Mouse (Mus musculus): ENCODE measurements around the gene Btnl10. TPM values are rescaled to one million over a fixed set of nuclear protein-coding genes. Genes with fewer than 3 reads are reported as not detected.
A peak's percentile ranks its signal among the peaks of the same experiment; 100 is the strongest.

The Btnl10 gene
- total RNA-seq (2017) = 0.23 and 0.61 TPM in 2 replicates

DNA sequence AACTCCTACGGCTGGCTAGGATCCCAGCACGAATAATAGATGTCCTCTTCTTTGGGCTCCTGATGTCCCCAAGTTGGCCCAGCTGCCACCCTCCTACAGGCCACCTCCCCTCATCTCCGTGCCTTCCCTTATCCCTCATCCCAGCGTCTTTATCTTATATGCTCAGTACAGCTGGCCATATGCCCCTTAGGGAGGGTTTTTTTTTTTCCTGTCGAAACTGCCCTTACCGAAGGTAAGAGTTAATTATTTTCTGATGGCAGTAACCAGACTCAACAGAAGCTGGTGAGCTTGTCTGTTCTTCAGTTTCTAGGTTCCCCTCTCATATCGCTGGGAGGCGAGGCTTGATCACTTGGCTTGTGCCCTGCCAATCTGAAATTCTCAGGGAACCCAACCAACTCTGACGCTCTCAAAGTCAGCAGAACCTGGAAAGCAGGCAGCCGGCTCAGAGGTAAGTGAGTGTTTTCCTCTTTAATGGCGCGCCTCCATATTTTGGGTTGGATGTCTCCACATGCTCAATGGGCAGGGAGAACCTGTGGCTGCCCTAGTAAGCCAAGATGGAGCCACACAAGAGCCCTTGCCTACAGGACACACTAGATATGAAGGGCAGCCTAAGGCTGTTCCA, at the start of gene Btnl10:
Gene Btnl10 (plus strand): TSS at position 164 of the 622 bp plus-strand sequence.
- no peak for ATAC-seq (ENCODE audit: extremely low read depth, insufficient number of reproducible peaks, low FRiP score, poor library complexity, severe bottlenecking)

DNA sequence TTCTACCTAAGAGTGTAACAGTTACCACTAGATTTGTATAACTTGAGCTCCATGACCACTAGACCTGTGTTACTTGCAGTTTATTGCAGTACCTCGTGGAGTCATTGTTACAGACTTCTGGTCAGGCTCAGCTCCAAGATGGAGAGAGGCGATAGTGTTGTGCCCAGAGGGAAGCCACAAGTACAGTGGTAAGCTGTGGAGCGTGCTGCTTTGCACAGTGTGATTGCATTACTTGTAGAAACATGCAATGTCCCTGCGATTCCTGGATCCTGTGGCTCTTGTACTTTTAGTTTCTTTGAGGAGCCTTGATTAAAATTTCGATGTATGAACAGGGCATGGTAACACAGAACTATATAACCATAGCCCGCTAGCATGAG, 49.8 kb upstream of the Btnl10 start:
- no peak for ATAC-seq (ENCODE audit: extremely low read depth, insufficient number of reproducible peaks, low FRiP score, poor library complexity, severe bottlenecking)

DNA sequence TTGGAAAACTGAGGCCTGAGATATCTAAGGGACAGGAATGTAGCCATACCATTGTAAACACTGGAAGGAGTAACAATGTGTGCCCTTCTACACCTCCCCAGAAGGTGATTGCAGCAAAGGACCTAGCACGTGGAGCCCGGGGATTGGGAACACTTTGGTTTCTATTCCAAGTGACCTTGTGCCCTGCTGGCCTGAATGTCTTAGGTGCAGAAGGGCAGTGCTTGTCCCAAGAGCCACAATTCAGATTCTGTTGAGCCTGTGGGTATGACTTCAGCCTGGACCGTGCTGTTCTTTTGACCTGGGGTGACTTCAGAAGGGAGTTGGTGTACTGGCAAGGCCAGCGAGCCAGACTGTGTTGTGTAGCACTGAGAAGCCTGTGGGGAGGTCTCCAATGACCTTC, 46.7 kb upstream of the Btnl10 start:
- no peak for ATAC-seq (ENCODE audit: extremely low read depth, insufficient number of reproducible peaks, low FRiP score, poor library complexity, severe bottlenecking)

DNA sequence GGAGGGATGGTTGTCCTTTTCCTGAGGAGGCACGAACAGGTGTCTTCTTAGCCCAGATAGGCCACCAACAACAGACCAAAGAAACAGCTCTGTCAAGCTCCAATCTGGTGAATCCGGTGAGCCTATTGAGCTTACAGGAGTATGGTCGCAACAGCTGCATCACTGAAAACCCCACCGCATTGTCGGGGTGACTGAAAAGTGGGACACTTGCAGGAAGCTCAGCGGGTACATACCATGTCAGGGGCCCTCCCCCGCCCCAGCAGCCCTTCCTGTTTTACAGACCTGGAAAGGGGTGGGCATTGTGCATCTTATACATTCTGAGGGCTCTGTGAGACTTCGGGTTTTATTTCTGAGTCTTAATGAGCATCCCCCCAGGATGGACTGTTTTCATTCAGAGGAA, 34.0 kb upstream of the Btnl10 start:
- ATAC-seq (ENCODE audit: extremely low read depth, insufficient number of reproducible peaks, low FRiP score, poor library complexity, severe bottlenecking) = no peak

DNA sequence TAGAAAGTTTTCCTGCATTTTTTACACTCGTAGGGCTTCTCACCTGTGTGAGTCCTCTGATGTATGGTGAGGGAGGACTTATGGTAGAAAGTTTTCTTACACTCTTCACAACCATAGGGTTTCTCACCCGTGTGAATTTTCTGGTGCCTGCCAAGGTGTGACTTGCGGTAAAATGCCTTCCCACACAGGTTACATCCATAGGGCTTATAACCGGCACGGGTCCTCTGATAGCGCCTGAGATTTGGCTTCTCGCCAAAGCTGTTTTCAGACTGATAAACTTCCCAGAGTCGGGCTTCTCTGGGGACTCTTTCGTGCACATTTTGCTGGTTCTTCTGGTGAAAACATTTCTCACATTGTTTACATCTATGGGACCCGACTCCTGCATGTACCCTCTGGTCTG, 27.2 kb upstream of the Btnl10 start:
- ATAC-seq (ENCODE audit: extremely low read depth, insufficient number of reproducible peaks, low FRiP score, poor library complexity, severe bottlenecking) = no peak

DNA sequence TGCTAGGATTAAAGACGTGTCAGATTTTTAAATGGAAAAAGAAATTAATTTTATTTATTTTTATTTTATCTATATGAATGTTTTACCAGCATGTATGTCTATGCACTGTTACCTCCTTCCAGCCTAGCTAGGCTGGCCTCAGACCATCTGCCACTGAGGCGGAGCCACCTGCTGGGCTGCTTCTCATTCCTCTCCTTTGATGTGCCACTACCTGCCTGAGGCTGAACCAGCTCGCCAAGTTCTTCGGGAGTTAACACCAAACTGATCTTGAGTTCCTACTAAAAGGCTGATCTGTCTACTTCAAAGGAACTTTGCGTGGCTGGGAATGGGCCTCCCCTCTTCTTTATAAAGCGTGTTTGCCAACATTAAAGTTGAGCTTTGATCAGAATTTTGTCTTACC, 23.3 kb upstream of the Btnl10 start:
- no peak for ATAC-seq (ENCODE audit: extremely low read depth, insufficient number of reproducible peaks, low FRiP score, poor library complexity, severe bottlenecking)

DNA sequence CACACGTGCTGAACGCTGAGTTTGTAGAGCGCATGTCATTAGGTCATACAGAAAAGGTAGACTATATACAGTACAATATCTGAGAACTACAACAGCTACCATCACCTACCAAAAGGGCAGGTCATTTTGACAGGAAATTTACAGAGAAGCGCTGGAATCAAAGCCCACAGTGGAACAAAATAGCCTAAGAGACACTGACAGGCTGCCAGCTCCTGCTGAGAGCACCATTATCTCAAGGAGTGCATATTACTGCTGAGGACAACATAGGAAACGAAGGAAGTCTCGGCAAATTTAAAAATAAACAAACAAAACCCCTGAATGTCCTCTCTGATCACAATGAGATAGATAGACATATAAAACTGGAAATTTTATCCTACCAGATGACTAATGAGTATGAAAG, 20.2 kb upstream of the Btnl10 start:
- no peak for ATAC-seq (ENCODE audit: extremely low read depth, insufficient number of reproducible peaks, low FRiP score, poor library complexity, severe bottlenecking)

DNA sequence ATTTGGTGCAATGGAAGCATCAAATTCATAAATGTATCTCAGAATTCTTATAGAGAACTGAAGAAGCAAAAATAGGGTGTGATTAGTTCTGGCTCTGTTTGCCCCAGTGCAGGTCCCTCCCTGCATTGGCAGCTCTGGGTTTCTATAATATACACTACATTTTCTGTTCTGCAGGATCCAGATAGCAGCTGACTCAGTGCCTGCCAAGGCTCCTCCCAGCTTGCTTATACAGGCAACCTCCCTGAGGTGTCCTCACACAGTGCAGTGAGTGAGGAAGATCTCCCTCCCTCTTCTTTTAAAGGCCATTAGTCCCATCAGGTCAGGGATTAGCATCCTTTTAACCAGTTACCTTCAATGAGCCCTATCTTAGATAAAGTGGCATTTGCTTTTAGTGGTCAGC, 16.6 kb upstream of the Btnl10 start:
- ATAC-seq (ENCODE audit: extremely low read depth, insufficient number of reproducible peaks, low FRiP score, poor library complexity, severe bottlenecking) = no peak

DNA sequence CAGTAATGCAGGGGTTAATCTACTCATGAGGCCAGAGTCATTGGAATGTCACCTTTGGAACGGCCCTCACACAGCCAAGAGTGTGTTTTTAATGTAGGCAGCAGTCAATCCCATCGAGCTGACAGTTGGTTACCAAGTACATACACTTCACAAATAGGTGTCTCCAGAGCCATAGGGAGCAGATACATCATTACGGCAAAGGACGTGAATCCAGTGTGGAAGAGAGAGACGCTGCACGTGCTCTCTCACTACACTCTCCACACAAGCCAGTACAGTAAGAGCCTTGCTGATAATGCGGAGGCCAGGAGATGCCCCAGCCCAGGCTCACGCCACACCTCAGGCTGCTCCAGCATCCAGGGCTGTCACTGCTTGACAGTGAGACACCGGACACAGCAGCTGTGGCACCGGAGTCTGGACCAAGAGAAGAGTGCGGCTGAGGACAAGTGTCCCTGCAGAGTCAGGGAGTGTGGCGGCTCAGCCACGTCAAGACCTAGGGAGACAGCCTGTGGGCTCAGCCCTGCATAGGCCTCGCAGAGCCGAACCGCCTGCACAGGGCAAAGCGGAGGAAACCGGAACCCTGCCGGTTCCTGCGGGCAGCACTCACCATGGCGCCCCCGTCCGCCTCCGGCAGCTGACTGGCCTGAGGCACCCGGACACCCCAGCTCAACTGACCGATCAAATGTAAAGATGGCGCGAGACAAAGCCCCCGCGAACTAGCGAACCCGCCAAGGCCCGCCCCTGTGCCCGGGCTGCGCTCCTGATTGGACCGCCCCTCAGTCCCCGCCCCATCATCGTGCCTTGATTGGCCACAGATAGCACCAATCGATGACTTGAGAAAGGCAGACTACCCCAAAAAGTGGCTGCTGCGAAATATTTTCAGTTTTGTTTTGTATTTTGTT, 13.9 kb upstream of the Btnl10 start, which contains the start of gene Zfp39:
Gene Zfp39 (minus strand): TSS at position 715 of the 899 bp plus-strand sequence.
- ATAC-seq (ENCODE audit: extremely low read depth, insufficient number of reproducible peaks, low FRiP score, poor library complexity, severe bottlenecking) = peak; percentile 95

DNA sequence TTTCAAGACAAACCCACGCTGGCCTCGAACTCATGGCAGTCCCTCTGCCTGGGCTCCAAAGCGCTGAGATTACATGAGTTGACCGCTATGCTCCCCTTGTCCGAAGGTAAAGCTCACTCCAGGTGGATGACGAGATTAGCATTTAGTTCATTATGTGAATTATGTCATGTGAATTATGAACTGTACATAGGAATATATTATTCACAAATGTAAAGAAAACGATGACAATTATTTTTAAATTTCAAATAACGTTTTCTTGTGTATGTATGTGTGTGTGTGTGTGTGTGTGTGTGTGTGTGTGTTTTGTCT, 13.3 kb upstream of the Btnl10 start:
- ATAC-seq (ENCODE audit: extremely low read depth, insufficient number of reproducible peaks, low FRiP score, poor library complexity, severe bottlenecking) = no peak; the same call in 1 of the 2 replicates

DNA sequence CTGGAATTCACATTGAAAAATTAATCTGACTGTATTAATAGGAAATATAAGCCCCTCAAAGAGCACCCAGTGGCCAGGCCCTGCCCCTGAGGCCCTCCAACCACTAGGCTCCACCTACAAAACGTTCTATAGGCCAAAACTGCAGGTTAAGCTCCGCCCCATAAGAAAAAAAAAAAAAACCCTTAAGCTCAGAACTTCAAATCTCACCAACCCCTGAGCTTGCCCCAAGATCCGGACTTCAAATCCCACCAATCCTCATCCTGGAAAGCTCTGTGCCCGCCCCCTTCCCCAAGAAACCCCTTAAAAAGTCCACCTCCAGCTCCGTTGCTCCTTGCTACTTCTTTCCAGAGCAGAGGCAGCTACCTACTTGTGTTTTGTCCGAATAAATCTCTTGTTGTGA, 12.9 kb upstream of the Btnl10 start:
- no peak for ATAC-seq (ENCODE audit: extremely low read depth, insufficient number of reproducible peaks, low FRiP score, poor library complexity, severe bottlenecking)

DNA sequence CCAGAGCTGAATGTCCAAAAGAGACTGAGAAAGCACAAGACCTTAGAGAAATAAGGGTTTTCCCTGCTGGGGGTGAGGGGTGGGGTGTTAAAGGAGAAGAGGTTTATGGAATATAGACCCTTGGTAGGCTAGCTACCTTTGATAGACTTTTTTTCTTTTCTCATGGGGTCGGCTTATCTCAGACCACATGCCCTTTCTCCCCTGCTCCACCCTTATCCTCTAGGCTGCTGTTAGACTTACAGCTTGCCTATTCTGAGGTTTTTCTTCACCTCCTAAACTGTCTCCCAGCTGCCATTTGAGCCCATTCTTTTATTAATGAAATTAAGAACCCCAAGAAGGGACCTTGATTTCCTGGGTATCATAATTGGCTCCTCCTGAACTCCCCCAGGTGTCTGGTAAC, 3.9 kb upstream of the Btnl10 start:
- ATAC-seq (ENCODE audit: extremely low read depth, insufficient number of reproducible peaks, low FRiP score, poor library complexity, severe bottlenecking) = no peak

DNA sequence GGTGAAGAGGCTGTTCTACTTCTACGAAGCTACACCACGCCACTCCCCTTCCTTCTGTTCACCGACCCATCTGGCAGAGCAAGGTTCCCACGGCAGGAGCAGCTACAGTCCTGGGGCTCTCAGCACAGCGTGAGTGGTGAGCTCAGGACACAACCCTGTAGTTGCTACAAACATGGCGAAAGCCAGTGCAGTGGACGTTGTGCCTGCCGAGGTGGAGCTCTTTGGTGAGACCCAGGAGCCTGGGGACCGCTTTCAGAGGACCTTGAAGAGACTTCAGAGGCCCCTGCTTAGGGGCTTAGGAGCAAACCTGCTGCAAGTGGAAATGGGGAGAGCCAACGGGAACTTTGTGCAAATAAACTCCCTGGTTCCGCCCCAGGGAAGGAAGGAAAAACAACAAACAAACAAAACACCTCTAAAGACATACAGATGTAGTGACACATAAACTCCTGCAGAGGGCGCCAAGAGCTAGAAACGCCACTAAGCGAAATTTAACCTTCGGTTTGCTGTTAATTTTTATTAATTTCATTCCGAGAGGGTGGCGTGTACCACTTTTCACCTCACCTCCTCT, 3.2 kb upstream of the Btnl10 start:
- peak; percentile 36; the same call in 1 of the 2 replicates for ATAC-seq (ENCODE audit: extremely low read depth, insufficient number of reproducible peaks, low FRiP score, poor library complexity, severe bottlenecking)

DNA sequence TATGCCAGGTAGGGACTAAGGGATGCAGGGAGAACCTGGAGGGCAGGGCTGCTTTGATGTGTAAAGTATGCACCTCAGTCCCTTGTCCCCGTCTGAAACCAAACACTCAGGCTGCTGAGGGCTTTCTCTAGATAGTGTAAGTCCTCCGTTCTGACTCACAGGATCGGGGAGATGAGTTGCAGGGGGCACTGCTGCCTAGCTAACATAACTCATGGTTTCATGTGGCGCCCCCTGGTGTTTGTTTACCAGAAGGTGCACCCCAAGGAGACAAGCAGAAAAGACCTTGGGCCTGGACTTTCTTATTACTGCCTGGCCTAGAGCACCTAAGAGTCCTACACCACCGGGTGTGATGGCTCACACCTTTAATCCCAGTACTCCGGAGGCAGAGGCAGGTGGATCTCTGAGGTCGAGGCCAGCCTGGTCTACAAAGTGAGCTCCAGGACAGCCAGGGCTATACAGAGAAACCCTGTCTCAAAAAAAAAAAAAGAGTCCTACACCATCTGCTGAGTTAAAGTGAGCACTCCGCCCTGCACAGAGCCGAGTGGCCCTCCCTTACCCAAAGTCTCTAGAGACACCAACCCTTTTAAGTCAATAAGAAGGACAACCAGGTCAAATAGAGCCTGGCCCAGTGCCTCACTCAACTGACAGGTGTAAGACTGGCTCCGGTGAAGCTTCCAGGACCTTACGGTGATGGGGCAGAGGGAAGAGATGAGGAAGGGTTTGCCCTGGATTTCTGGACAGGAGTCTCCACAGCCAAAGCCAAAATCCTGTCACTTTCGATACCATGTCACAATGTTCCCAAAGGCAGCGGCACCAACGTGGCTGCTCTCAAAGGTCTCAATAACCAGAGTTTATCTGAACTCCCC, 596 bp upstream of the Btnl10 start:
- peak; percentile 70 for ATAC-seq (ENCODE audit: extremely low read depth, insufficient number of reproducible peaks, low FRiP score, poor library complexity, severe bottlenecking)

DNA sequence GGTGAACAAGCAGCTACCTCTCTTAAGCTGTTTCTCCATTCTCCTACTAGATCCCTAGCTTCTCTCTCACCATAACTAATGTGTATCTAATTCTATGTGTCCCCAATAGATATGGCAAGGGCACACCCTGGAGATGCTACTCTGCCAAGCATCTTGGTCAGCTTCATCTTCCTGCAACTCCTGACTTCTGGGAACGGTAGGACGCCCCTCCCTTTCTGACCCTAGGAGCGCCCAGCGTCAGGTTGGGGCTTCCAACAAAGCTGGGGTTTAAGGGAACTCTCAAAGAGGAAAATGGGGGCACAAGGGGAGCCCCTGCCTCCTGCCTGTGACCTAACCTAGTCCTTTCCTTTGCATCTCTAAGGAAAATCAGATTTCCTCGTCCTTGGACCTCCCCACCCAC, 1.1 kb downstream of the Btnl10 start:
- ATAC-seq (ENCODE audit: extremely low read depth, insufficient number of reproducible peaks, low FRiP score, poor library complexity, severe bottlenecking) = no peak

DNA sequence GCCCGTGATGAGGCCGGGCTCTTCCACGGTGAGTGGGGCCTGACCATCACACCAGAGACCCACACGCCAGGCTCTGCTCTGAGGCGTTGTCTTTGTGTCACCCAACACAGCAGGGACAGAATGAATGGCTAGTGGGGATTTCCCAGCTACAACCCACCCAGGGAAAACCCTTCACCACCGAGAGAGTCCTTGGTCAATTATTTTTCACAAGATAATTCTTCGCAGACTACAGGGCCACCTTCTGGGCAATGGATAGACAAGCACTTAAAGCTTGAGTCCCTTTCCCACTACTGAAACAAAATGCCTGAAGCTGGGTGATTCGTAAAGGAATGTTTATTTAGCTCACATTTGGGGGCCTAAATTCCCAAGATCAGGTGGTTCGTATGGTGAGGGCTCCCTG, 4.7 kb downstream of the Btnl10 start:
- ATAC-seq (ENCODE audit: extremely low read depth, insufficient number of reproducible peaks, low FRiP score, poor library complexity, severe bottlenecking) = no peak

DNA sequence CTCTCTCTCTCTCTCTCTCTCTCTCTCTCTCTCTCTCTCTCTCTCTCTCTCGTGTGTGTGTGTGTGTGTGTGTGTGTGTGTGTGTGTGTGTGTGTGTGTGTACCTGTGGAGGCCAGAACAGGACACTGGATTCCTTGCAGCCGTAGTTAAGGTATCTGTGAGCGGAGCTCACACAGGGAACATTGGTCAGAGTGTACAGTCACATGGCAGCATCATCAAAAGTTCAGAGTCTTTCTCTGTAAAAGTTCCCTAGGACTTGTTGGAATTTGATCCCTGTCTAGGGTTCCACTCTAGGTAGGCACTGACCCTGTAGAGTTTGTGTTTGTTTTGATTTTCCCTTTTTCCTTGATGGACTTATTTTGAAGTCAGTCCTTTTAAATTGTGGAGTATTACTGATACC, 8.9 kb downstream of the Btnl10 start:
- ATAC-seq (ENCODE audit: extremely low read depth, insufficient number of reproducible peaks, low FRiP score, poor library complexity, severe bottlenecking) = no peak

DNA sequence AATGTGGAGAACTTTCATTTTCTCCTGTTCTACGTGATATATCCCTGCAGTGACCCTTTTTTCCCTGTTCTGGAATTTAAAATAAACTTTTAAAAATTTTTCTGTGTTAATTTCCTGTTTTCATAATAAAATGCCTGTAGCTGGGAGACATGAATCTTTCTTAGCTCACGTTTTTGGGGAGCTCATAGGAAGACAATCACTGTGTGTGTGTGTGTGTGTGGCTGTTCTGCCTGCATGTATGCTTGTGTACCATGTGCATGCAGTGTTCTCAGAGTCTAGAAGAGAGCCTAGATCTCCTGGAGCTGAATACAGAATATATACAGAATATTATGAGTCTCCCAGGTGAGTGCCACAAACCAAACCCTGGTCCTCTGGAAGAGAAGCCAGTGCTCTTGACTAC, 9.3 kb downstream of the Btnl10 start:
- ATAC-seq (ENCODE audit: extremely low read depth, insufficient number of reproducible peaks, low FRiP score, poor library complexity, severe bottlenecking) = no peak

Measured in neutrophil, adult 5-6 weeks (primary cell).